Mouse (Mus musculus) embryo, embryonic 11 days (tissue): ENCODE measurements around the gene Gpr183.

ENCODE experiments used
- DNase-seq: peaks from one replicate; pipeline ENCODE4 v3.0.0-alpha.2; 2015

Gene Gpr183

DNA sequence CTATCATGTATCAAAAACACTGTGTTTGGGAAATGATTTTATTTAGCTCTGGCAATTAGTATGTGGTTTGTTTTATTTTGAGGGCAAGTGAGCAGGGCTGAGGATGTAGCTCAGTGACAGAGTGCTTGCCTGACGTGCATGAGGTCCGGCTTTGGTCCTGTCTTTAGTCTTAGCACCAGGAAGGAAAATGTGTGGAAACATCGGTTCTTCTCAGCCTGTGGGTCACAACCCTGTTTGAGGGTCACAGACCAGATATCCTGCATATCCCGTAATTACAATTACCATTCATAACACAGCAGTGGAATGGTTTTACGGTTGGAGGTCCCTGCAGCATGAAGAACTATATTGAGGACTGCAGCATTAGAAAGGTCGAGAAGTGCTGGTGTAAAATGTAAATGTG, 21.0 kb upstream of the Gpr183 start:
- no peak for DNase-seq

DNA sequence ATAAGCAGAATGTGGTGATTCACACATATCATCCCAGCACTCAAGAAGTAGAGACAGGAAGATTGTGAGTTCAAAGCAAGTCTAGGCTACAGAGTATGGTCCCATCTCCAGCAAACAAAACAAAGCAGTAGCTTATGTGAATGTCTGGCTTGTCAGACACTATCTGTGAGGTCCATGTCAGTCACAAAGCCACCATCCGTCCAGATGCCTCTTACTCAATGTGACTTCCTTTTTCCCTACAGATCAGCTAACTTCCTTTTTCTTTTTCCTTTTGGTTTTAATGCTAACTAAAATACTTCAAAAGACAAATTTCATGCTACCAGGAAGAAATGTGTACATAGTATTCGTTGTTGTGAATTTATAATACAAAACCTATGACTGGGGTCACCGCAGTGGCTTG, 20.5 kb upstream of the Gpr183 start:
- DNase-seq: no peak

DNA sequence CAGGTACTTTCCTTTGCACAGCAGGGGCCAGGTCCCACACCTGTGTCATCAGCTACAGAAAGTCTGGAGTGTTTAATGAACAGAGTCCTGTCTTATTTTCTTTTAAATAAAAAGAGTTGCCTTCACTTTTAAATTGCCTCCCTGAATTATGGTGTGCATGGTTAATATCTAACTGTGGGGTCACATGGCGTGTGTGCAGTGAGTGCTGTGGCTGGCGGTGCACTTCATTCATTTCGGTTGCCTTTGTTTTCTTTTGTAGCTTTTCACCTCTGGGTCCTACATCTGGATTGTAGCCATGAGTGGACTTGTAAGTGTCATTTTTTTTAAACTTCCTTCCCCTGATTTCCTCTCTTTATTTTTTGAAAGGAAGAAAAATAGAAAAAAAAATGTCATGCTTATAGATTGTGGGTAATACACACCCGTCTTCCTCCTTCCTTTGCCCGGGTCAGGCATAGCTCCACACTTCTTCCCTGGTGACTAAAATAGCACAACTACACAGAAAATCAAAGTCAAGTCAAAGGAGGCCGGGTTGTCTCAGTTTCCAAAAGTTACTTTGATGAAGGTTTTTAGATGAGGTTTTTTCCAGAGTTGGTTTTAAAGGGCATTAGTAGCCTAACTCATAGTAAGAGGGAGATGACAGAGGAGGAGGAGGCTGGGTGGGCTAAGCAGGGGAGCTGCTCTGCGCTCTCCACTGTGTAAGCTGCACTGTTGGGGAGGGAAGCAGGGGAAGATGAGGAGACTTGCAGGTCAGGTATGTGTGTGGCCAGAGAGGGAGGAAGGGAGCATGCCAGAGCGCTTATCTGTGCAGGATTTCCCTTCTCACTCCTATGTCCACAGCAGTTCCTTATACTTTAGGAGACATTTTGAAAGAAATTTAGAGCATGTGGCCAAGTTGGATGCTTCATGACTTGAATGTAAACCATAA, 18.3 kb upstream of the Gpr183 start:
- no peak for DNase-seq

DNA sequence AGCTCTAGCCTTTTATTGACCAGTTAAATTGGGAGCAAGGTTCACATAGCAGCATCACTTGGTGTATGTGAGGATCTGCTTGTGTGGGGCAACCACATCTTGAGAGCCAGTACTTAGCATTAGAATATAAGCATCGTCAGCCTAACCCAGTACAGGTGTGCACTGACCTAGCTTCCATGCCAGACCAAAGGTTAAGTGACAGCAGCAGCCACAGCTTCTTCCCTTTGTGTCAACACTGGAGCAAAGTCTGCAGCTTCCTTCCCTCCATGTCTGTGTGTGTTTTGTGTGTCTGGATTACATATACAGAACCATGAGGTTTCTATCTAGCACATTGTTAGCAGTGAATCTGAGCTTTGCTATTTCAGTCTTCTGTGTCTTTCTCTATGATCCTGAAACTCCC, 16.5 kb upstream of the Gpr183 start:
- no peak for DNase-seq

DNA sequence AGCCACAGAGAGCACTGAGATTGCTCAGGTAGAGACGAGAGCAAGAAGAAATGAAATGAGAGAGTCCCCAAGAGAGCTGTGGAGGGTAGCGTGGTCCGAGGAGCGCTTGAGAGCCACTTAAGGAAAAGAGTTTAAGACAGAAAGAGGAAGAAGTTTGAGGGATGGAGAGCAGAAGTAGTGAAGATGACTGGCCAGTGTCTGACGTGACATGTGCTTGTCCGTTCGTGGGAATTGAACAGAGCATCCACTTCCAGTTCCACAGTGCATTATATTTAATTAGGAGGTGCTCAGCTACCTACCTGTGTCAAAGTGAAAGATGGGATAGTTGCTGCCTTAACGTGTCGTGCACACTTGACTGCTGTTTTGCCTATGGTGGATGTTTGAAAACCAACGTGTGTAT, 8.1 kb upstream of the Gpr183 start:
- no peak for DNase-seq

DNA sequence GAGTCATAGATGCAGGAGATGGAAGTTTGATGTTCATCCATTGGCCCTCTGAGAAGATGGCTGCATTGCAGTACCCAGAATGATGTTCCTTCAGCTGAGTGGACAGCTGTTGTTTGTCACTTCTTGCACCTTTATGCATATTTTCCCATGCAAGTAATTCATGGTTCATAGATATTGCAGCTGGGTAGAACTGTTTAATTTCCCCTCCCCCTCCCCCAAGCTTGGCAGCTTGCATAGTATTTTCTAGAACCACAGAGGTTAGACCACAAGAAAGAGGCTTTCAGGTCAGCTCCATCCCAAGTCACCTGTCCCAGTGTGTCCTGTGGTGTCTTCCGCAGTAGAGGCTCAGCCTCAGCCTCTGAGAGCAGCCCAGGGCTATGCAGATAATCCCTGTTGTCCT, 5.4 kb upstream of the Gpr183 start:
- no peak for DNase-seq

DNA sequence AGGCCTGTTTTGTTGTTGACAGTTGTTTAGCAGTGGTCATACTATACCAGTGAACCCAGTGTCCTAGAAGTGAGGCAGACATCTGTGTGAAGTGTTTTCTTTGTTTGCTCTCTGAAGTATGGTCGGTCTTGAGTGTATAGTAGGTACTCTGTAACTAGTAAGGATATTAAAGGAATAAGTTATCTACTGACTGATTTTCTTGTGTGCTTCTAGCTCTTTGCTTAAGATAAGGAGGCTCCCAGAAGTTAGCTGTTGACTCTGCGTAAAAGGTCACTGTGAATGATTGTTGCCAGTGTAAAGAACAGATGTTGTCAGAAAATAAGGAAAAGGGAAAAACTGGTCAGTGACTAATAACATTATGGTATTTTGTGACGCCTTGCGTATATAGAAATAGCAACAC, 2.1 kb upstream of the Gpr183 start:
- no peak for DNase-seq

DNA sequence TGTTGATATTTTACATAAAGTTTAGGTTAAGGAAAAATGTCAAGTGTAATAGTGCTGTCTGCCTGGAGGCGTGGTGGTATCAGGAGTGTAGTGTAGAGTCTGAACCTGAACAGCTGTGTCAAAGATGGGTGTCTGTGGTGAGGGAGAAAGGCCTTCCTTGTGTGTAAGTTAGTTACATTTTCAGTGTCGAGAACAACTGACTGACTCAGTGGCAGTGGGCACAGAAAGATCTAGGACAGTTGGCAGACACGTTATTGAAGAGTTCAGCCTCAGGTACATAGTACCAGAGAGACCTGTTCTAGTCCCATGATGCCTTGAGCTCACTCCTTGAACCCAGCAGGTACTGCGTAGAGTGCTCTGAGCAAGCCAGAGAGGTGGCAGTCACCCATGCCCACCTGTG, 466 bp upstream of the Gpr183 start:
- no peak for DNase-seq

DNA sequence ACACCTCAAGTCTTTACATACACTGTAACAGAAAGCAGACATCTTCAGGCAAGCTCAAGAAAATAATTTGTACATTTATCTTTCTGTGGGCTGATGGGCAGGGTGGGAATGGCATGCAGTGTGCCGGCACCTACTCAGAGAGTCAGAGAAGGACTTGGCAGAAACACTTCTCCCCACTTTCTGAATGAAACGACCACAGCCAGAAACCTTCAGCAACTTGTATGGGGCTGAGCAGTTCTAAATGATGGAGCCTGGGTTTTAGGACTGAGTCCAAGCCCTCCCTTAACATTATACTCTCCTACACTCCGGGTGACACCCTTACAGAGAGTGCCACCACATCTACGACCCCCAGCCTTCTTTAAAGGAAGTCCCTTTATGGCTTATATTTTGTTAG, 1.1 kb downstream of the Gpr183 start:
- DNase-seq: no peak

DNA sequence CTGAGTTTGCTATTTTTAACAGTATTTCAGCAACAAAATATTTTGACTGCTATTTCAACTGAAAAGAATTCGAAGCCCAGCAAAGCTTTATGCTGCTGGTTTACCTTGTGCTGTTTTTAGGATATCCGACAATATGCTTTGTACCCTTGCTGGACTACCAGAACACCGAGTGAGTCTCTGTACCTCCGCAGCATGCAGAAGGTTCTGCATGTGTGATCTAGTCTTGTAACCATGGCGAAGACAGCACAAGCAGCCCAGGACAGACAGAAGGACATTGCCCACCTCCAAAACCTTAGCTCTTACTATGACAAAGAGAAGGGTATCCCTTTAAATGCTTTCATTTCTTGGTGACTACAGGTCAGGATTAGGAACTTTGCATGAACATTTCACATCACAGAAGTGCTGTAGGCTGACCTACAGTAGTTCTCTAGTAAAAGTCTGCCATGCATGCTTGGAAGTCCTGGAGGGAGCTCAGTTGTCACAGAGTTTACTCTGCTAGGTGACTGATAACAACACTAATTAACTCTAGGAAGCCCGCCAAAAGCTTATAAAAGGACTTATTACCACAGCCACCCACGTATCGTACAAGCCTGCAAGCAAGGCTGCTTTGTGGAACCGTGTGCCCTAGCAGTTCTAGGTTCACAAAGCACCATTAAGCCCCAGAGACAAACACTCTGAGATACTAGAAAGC, 1.6 kb downstream of the Gpr183 start:
- no peak for DNase-seq

DNA sequence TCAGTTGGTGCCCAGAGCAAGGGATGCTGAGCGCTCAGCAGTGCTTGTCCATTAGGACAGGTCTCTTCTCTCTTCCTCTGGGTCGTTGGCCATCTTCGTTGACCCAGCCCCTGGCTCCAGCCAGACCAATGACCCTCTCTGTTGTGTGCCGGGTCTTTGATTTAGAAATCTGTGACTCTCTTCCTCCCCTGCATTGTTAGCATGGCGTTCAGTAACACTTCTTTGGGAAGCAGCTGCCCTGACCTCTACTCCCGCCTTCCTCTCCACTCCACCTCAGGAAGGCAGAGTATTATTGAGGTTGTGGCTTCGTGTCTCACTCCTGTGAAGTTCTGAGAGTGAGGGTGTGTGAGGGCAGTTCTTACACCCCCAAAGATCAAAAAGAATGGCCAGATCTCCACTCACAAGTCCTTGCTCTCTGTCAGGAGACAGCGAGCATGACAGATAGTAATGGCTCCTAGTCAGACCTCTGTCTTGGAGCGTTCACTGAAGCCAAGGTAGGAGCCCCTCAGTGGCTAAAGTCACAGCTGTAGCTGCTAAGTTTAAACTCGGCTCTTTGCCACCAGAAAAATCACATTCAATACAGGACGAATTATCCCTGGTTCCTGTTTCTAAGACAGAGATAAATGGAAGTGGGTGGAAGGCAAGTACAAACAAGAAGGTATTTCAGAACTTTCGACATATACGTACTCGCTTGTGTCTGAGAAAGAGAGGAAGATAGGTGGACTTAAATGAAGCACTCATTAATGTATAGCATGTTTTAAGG, 2.7 kb downstream of the Gpr183 start:
- DNase-seq: no peak

DNA sequence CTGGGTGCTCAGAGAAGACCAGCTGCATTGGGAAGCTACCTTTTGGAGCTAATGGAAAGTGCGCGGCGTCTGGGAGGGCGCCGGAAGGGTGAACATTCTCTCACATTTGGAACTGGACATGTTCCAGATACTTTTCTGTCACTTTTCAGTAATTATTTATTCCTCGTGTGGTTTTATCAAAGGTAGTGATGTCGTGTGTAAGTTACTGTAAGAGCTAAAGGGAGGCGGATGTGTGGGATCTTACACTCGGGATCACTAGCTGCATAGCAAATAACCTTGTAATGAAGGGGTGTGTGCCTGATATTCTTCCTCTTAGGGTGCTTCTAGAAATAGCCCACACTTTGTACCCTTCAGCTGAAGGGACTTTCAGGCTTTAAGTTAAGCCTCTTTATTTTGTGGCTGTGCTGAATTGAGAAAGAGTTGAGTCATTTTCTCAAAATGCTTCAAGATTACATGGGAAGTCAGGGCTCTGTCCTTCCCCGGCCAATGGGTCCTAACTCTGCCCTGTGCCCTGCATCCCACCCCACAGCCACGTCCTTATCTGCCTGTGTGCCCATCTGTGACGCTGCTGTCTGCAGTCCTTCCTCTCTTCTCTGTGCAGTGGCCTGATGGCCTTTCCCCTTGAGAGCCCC, 3.4 kb downstream of the Gpr183 start:
- DNase-seq: no peak

DNA sequence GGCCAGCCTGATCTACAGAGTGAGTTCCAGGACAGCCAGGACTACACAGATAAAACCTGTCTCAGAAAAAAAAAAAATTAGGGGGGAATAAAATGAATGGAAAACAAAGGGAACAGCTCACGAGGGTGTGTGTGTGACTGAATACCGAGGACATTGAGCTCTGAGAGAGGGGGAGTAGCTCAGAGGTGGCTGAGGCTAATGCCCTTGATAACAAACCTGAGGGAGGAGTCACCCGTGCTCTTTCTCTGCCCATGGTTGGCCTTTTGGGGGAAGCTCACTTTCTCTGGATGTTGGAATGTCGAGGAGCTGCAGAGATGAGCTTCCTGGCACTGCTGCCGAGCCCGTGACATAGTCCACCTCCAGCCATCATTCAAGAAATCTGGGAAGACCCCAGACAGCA, 4.0 kb downstream of the Gpr183 start:
- no peak for DNase-seq

DNA sequence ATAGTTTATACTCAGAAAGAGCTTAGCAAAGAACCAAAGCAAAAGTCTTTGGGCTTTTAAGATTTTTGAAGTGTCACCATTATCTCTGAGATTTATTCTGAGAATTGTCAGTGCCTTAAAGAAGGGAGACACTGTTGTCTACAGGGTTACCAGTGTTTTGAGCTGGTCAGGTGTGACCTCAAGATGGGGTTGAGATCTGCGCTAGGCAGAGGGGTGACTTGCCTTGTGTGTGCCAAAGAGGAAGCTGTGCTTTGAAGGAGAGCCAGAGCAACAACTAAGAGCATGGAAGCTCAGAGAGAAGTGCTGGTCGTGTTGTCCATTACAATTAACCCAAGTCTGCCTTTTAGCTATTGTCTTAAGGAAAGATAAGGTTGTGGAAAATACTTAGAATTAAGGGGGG, 4.5 kb downstream of the Gpr183 start:
- DNase-seq: no peak

DNA sequence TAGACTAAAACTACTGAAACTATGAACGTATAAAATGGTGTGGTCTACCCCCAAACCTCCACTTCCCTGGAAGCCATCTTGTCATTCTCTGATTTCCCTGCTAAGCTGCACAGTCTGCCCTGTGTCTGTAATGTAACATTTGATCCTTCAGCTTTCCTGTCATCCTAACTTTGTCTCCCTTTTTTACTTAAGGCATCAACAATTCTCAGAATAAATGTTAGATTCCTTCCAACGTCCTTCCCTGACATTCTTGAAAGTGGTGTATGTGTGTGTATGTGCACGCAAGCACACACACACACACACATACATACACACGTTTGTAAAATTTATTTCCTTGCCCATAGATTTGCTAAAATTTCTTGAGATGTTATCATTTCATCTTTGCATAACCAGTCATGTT, 5.0 kb downstream of the Gpr183 start:
- no peak for DNase-seq

DNA sequence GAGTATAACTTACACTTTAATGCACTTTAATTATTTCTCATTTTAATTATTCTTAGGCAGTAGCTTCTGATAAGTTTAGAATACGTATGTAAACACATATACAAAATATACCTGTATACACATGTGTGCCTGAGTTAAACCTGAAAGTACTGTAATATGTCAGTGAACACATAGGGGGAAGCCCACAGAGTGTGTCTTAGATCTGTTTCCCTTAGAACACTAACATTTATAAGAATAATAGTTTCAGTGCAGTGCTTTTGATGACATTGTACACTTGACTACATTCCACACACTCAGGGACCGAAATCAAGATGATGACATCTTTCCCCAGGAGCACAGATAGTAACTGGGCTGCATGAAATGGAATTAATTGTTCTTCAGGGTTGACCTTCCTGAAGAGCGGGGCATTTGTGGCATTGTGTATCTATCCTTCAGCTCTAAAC, 5.4 kb downstream of the Gpr183 start:
- DNase-seq: no peak

DNA sequence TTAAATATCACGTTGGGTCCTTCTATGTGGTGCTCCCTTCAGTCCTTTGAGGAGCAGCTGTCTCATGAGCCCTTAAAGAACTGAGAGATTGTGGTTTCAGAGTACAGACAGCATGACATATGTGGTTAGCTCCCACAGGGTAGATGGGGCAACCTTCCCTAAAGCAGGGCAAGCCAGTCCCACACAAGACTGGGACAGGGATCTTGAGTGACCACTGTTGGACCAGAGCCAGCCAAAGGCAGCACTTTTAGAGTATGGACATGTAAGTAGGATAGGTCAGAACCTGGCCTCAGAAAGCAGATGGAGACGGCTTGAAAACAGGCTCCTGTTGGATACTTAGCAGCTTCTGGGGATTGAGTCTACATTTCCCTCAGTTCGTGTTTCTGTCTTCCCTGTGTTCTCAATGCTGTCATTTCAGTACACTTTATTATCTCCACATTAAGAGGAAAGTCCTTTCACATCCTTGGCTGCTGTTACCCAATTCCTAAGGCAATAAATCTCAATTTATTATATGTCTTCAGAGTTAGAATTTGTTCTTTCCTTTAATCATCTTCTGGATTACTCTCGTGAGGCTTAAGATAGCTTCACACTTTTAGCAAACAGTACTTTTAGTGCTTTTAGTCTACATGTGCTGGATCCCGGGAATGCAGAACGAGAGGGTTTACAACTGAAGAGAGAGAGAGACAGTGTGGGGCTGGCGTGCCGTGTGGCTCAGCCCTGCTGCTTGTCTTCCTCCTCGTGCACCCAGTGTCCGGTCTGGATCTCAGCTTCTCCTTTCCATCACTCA, 6.1 kb downstream of the Gpr183 start:
- DNase-seq: no peak

DNA sequence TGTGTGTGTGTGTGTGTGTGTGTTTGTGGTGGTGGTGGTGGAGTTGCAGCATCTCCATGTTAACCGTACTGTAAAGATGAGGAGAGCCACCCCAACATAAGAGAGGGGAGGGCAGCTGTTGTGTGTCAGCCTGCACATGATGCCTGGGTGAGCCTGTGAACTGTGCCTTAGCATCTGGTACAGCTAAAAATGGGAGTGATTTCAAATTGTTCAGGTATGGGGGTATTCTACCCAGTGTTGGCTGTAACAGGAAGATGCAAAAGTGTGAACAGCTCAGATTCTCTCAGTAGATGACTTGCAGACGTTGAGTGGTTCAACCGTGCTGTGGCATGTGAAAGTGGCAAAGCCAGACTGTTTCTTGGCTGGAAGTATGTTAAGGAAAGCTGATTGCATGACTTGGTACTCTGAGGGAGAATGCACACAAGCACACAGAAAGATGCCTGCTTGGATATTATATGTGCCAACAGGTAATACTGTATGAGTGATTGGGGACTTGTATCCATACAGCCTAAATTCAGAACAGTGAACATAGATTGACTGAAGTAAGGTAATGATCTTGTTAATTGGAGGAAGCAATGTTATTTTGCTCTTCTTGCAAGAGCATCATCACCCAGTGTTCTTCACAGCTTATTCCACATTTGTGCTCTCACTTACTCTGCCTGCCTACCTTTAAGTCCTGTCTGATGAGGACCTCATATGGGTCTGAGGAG, 6.8 kb downstream of the Gpr183 start:
- no peak for DNase-seq

DNA sequence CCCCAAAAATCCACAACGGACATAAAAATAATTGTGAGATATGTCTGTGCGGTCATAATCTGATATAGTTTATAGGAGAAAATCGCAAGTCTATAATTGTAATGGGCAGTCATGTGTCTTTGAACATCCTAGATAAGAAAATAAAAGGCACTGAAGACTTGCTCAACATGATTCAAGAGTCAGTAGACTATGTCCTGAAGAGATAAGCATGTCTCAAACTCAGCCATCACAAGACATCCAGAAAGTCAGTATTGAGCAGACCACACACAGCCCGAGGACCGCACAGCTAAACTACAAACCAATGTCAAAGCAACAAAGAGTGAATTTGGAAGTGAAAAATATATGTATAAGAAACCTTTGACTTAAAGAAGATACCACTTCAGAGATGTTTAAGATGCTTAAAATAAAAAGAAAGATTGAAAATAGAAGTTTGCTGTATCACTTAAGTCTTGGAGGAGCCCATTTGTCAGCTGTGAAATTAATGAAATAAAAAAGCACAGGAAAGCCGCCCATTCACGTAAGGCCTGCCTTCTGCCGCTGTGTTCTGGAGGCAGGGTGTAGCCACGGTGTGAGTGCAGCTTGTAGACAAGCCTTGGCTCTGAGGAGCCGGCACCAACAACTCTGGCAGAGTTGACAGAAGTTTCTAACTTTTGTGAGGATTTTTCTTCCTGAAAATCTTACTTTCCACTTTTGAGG, 7.7 kb downstream of the Gpr183 start:
- DNase-seq: no peak

DNA sequence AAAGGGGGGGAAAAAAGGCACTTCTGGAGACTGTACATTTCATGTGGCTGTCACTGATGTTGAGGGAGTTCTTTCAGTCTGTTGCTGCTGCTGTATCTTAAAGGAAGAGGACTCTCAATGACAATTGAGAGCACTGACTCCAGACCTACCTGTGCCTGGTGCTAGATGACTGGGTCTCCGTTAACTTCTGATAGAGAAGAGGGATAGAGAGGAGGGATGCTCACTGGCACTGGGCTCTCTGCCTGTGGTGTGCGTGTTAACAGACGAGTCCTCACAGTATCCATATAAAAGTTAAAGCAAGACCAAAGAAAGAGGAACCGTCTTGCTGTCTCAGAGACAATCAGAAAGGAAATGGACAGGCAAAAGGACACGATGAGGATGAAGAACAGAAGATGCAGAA, 8.7 kb downstream of the Gpr183 start:
- no peak for DNase-seq

DNA sequence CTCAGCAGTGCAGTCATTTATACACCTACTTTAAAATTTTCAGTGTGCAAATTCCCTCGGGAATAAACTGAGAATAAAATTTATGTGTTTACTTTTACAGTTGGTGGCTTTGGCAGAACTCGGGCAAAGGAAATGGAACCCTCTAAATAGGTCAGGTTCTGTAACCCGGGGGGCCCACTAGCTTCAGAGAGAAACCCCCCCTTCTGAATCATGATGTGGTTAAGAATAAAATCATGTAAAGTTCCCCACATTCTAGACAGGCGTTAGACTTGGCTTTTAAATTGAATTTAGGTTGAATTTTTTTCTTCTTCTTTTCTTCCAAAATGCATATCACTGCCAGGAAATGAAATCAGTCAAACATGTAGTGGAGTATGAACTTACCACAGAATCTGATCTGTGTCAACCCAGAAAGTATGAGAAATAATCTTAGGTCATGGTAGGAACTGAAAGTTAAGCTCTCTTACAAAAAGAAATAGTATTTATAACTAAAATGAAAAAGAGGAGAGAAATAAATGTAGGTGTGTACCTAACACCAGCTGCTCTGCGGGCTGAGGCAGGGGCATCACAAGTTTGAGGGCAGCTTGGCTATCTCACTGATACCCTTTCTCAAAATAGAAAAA, 9.7 kb downstream of the Gpr183 start:
- no peak for DNase-seq
